Mouse (Mus musculus) adrenal gland, postnatal 25 days (tissue): ENCODE measurements around the gene Clip2. TPM values are rescaled to one million over a fixed set of nuclear protein-coding genes. Genes with fewer than 3 reads are reported as not detected.

ENCODE experiments used
- DNase-seq: peaks from one replicate; pipeline ENCODE4 v3.0.0; 2021; ENCODE audit warnings: mixed read lengths
- total RNA-seq: library from RNA; stranded (reverse); gene quantifications from 2 replicates; pipeline ENCODE4 v1.2.3, GENCODE M21; 2021

The Clip2 gene
- total RNA-seq, 1 experiment from 2014 or later, result 17.8 TPM

GRCm38 (mm10) chr5:134564272-134564671 lies 12.0 kb upstream of the Clip2 start:
- DNase-seq, result no peak

- no peak for DNase-seq
Observed at GRCm38 (mm10) chr5:134560450-134561171, 8.4 kb upstream of the Clip2 start.

- DNase-seq, result no peak
Observed at GRCm38 (mm10) chr5:134560071-134560449, 7.8 kb upstream of the Clip2 start, which contains the start of gene Syna. Syna (minus strand) TSS chr5:134560171.

- DNase-seq, result peak; percentile 85
Observed at GRCm38 (mm10) chr5:134555463-134556164, 3.4 kb upstream of the Clip2 start.

GRCm38 (mm10) chr5:134553951-134554546 lies 1.8 kb upstream of the Clip2 start:
- peak; percentile 52 for DNase-seq

- DNase-seq, result peak; percentile 29
Observed at GRCm38 (mm10) chr5:134551233-134552109, 763 bp downstream of the Clip2 start.

GRCm38 (mm10) chr5:134550836-134551232 lies 1.4 kb downstream of the Clip2 start:
- DNase-seq, result no peak

GRCm38 (mm10) chr5:134549640-134550168 lies 2.5 kb downstream of the Clip2 start:
- DNase-seq, result no peak

GRCm38 (mm10) chr5:134548306-134548705 lies 3.9 kb downstream of the Clip2 start:
- no peak for DNase-seq

- DNase-seq, result no peak
Observed at GRCm38 (mm10) chr5:134546790-134547189, 5.4 kb downstream of the Clip2 start.

- no peak for DNase-seq
Observed at GRCm38 (mm10) chr5:134545242-134545629, 7.0 kb downstream of the Clip2 start.

- peak; percentile 13 for DNase-seq
Observed at GRCm38 (mm10) chr5:134544516-134545241, 7.6 kb downstream of the Clip2 start.

GRCm38 (mm10) chr5:134541640-134542039 lies 10.6 kb downstream of the Clip2 start:
- DNase-seq, result peak; percentile 41

GRCm38 (mm10) chr5:134540881-134541280 lies 11.4 kb downstream of the Clip2 start:
- DNase-seq, result peak; percentile 20

GRCm38 (mm10) chr5:134539891-134540290 lies 12.3 kb downstream of the Clip2 start:
- DNase-seq, result peak; percentile 72

GRCm38 (mm10) chr5:134536036-134536435 lies 16.2 kb downstream of the Clip2 start:
- DNase-seq, result no peak

GRCm38 (mm10) chr5:134532417-134532816 lies 19.8 kb downstream of the Clip2 start:
- no peak for DNase-seq

GRCm38 (mm10) chr5:134531585-134531984 lies 20.6 kb downstream of the Clip2 start:
- DNase-seq, result peak; percentile 22

GRCm38 (mm10) chr5:134530830-134531229 lies 21.4 kb downstream of the Clip2 start:
- peak; percentile 73 for DNase-seq

- DNase-seq, result no peak
Observed at GRCm38 (mm10) chr5:134528488-134528887, 23.7 kb downstream of the Clip2 start.
